Mouse (Mus musculus): ENCODE measurements at regions not wholly inside any gene's neighbourhood (a gene's known extent, or its start where the extent isn't known, plus 50 kb on each side); places are given as distances from the start of the nearest gene placed in this dataset.

DNA sequence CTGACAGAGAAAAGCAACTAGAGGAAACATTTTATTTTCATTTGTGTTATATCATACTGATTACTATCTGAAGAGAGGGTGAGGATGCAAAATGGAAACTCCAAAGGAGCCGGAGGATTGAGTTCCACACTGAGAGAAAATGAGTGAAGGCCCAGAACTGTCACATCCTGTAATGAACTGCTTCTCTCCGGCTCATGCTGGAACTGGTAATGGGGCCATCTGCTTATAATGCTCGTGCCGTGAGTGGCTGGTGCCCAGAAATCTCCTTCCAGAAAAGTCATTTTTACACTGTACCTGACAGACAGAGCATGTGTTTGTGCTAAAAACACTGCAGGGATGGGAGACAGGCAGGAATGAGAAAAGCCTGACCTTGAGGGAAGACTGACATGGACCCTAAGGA lies 483.5 kb upstream of the Pkdcc start:
- DNase-seq (ENCODE audit: low spot score) = no peak

DNA sequence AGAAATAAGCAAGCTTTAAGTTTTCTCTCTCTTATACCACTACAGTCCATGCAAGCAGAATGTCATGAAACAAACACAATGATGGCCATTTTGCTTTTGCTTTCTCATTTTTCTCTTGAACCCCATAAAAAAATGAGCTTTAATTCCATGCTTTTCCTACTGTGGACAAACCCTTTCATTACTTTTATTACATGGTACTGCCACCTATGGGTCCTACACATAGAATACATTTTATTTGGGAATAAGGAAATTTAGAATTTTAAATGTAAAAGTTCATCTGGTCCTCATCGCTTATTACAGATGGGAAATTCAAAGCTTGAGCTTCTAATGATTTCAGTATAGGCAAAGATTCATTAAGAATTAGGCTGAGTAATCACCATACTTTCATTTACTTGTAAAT lies 472.6 kb upstream of the Pkdcc start:
- no peak for DNase-seq (ENCODE audit: low spot score)

DNA sequence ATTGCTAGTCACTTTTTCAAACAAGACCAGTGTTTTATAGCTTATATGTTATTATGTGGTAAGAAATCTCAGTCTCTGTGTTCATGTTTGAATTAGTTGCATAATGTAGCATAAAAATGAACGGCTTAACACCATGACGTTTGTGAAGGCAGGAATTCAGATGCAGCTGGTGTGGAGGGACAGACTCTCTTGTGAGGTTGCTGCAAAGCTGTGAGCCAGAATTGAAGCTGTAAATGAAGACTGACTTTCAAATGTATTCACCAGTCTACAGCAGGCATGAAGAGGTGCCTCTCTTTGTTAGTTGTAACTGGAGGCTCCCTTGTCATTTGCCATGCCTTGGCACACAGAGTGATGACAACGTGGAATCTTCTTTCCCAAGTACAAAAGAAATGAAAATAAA lies 457.7 kb upstream of the Pkdcc start:
- DNase-seq (ENCODE audit: low spot score) = no peak

DNA sequence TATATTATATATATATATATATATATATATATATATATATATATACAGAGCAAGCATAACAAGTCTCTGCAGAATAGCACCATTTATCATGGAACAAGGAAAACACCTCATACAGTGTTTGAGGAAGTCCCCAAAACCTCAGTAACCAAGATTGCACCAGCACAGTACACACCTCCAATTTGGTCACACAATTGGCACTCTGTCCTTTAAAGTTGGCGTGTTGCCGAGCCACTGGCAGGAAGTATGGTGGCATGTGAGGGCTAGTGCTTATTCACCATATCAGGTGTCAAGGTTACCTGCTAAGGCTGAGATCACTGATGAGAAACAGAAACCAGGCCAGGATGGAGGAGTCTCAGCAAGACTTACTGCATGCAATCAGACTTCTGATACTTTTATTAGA lies 436.0 kb upstream of the Pkdcc start:
- no peak for DNase-seq (ENCODE audit: low spot score)

DNA sequence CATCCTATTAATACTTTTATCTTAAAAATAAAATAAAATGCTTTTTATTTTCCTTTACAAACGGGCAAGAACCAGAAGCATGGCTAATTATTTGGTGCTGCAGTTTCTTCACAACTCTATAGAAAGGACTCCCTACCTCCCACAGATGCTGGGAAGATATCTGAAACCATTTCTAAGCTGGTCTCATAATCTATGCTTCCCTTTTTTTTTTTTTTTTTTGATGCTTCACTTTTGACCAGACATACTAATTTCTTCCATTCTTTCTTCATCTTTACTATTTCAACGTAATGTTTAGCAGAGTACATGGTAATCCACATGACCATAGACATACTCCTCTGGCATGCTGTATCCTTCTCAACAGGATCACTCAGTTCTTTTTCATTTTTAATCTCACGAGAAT lies 393.0 kb upstream of the Pkdcc start:
- no peak for DNase-seq (ENCODE audit: low spot score)

DNA sequence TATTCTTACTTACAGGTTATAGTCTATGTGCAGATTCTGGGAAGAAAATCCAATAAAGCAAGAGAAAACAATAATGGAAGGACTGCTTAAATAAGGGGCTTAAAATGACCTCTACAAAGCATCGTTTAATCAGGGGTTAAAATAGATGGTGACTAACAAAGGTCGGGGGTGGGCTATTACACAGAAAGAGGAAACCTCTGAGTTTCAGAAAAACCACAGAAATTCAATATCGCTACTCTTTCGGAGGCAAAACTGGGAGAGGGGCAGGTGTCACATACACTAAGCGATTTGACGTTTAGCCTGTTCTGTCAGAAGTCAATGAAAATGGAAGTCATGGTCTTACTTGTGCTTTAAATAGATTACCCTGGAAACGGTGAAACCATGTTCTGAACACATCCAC lies 391.0 kb upstream of the Pkdcc start:
- no peak for DNase-seq (ENCODE audit: low spot score)

DNA sequence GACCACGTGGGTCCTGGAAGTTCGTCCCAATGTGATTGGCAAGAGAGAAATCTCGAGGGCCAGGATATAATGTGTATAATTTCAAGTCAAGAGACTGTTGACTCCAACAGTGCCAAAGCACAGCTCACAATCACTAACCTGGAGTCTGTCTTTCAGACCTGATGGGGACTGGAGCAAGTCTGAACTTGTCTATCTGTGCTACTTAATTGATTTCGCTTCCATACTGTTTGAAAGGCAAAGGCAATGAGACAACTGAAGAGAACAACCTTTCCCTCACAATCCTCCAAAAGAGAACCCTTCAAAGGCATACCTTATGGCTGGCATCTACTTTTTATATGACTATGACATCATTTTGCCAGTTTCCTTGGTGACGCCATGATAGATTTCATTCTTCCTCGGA lies 390.5 kb upstream of the Pkdcc start:
- no peak for DNase-seq (ENCODE audit: low spot score)

DNA sequence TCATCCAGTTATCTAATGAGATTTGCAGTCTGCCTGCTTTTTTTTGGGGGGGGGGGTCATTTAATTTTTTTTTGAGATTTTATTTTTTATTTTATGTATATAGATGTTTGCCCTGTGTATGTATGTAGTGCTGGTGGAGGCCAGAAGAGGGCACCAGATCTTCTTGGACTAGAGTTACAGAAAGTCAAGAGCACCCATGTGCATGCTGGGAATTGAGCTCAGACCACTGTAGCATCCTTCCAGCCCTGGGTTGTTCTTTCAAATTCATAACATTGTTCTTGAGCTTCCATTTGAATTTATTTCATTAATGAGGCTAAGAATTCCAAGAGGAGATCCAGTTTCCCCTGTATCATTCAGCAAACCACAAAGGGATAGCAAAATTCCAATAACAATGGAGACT lies 387.9 kb upstream of the Pkdcc start:
- no peak for DNase-seq (ENCODE audit: low spot score)

DNA sequence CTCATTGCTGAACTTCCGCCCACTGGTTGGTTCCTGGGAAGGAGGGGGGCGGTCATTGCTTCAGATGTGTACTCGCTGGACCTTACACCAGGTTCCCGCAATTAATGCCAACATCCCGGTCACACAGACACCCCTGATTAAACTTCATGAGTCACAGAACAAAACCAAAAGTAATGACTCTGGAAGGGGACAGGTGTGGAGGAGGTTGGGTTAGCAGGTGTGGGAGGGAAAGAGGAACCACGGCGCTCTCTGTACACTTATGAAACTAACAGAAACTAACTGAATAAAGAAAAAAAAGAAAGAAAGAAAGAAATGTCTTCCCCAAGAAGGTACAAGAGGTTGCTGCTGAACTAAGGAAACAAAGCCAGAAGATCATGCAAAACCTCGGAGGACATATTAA lies 387.3 kb upstream of the Pkdcc start:
- DNase-seq (ENCODE audit: low spot score) = no peak

DNA sequence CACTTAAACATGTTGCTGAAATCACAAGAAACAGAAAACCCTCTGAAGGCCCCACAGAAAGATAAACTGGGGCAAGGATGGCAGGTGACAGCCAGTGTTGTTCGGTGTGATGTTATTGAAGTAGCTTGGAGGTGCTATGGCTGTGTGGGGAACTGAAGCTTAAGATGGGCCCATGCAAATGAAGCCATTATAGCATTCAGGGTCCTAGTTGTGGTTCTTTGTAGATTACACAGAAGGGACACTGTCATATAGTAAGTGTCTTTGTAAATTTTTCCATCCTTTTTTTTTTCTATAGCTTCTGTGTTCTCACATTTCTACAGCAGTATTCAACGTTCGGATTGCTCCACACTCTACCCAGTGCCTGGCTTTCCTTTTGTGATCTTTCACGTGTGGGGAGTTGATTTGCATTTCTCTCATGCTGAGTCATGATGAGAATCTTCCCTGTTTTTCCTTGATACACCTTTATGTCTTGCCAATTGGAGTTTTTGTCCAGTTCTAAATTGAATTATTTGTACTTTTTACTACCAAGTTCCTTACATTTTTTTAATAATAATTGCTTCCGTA lies 386.6 kb upstream of the Pkdcc start:
- DNase-seq (ENCODE audit: low spot score) = no peak

DNA sequence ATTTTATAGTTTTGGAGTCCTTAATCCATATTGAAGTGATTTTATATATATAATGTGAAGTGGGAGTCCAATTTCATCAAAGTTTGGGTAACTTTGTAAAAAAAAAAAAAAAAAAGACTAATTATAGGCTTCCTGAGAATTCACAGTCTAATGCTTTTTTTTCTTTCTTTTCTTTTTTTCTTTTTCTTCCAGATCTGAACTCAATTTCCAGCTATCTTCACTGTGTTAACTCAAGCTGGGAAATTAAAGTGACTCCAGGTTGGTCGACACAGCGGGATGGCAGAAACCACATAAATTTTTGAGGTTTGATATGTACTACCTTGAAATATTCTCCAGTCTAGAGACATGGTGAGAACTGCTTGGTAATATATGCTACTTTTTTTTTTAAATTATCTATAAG lies 385.7 kb upstream of the Pkdcc start:
- DNase-seq (ENCODE audit: low spot score) = no peak

DNA sequence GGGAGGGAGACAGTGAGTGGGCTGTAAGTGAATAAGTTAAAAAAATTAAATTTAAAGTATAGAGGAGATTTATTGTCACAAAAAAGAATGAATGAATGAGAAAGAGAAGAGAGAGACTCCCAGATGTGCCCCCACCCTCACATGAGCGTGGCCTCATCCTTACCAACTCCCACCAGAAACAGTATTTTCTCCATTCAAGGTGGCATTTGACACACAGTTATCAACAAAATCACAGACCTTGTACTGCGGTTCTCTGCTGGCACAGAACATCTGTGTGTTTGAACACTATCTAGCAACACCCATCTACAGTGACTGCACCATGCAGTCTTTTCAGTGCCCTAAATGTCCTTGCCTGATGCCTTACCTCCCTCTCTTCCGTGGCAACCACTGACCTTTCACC lies 380.9 kb upstream of the Pkdcc start:
- no peak for DNase-seq (ENCODE audit: low spot score)

DNA sequence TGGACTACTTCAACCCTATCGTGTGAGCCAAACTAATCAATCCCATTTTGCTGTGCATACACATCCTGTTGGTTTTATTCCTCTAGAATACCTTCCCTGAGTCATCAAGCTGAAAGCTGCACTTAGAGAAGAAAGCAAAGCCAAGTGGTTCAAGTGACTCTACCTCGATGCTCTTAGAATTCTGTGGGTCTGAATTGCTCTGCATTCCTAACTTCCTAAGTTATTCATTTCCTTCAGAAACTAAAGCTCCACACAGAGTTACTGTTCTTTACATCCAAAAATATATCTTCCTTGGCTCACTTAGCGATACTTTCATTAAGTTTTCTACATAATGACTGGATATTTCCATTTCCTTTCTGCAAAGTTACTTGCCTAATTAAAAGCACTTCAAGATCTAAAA lies 379.0 kb upstream of the Pkdcc start:
- DNase-seq (ENCODE audit: low spot score) = no peak

DNA sequence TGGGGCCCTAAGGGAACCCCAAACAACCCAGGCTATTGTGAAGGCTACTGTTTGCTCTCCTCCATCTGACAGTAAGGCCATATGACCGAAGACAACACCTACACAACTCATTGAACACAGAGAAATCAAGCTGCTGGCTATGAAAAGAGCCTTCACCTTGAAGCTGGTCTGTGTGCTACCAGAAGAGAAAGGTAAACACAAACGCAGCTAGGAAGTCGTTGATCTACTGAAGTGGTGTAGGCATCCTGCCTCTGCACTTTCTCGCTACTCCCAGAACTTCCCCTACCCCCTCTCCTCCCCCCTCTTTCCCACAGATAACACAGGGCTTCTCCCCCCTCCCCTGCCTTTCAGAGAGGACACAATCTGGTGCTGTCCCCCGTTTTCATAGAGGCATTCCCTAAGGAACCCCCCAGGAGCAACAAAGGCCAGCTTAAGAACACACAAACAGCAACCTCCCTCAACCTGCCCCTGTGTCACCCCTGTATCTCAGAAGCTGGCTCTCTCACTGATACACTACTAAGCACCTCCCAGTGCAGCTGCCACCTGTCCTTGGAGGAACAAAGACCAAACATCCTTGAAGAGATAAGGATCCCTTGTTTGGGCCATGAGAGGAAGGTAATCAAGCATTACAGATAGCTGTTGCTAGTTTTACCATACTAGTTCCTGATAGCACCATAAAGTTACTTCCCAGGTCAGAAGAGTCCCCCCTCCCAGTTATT lies 368.2 kb upstream of the Pkdcc start:
- DNase-seq (ENCODE audit: low spot score) = no peak

DNA sequence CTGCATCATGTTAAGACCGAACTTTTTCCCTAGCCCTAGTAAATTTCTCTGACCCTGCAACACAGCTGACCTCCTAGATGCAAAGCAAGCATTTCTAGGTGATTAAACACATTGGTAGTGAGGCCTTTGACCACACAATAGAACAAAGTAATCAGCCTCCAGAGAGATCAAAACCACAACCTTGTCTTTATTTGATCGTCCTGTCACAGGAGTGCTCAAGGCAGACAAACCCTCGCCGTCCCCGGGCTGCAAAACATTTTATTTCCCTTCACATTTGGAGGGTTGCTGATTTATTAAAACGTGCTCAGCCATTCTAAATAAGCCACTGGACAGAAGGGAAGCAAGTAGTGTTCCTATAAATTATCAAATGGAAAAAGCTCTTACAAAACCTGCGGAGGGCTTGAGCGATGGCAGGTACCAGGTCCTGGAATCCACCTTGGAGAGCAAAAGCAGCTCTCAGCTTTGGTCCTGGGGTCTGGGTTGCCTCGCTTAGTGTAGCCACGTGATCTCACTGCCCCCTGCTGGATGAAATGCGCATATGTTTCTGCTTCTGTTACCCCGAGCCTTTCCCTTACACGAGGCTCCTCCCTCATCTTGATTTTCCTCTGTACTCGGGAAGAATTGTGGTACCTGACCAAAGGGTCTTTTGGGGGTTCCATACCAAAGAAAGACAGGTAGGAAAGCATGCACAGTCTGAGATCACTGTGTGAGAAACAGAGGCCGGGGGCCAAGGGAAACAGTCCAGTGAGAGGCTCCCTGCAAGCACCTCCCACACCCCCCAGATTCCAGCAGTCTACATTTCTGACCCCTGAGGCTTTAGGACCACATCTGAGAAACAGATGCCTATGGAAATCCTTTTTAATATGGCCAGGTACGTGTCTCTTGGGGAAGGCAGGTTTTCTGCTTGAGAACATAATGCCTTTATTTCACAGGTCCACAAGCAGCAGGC lies 357.6 kb upstream of the Pkdcc start:
- no peak for DNase-seq (ENCODE audit: low spot score)

DNA sequence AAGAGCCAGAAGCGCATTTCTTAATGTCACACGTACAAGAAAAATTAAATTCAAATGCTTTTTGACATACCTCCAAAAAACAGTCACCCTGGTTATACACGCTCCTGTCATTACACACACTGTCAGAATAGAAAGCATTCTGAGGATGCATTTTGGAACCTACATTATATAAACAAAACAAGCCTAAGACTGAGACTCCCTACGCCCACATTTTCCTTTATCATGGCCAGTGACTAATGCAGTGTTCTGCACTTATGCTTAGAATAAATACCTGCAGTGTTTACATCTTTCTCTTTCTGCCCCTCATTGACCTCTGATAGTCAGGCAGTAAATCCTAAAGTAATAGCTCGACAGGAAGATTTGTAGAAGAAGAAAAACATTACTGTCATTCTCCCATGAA lies 354.7 kb upstream of the Pkdcc start:
- DNase-seq (ENCODE audit: low spot score) = no peak

DNA sequence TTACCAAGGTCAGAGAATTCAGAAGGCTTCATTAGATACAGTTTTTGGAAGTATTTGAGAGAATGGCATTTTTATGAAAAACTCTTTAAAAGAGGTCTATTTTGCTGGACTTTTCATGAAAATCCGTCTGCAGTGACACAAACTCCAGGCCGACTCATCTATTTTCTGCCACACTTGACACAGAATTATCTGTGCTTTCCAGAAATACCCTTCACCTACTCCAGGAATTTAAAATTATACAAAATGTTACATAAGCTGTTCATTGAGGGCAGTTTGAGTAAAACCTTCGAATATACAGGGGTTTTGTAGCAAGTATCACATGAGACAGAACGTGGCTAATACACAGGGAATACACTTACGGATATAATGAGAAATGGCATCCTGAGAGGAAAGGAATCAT lies 354.1 kb upstream of the Pkdcc start:
- no peak for DNase-seq (ENCODE audit: low spot score)

DNA sequence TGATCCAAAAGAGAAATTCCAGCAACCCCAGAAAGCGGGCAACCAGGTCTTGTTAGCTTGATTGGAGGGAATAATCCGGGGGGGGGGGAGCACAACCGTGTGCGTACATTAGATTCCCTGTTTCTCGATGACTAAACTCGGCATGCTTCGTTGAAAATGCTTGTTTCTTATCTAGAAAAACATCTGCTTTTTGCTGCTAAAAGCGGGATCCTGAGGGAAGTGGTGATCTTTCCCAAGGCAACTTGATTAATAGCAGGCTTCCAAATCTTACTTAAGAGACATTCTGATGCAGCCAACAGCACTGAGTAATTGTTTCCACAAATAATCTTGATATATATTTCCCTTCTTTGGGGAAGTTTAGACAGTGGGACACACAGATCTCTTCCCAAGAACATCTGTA lies 338.0 kb upstream of the Pkdcc start:
- no peak for DNase-seq (ENCODE audit: low spot score)

DNA sequence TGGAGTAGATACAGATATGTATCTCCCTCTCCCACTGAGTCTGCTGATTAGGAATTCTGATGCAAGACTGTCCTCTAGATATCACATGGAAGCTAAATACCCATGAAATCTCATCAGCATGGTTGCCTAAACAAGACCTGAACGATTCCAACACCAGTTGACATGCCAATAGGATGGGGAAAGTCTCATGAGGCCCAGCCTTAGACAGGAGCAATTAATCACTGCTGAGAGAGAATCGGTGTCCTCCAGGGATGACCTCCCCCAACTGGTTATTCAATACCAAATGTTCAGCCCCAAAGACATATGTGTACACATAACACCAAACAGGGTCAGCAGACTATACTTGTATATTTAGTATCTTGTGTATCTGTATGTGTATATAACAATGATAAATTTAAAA lies 314.5 kb upstream of the Pkdcc start:
- no peak for DNase-seq (ENCODE audit: low spot score)

DNA sequence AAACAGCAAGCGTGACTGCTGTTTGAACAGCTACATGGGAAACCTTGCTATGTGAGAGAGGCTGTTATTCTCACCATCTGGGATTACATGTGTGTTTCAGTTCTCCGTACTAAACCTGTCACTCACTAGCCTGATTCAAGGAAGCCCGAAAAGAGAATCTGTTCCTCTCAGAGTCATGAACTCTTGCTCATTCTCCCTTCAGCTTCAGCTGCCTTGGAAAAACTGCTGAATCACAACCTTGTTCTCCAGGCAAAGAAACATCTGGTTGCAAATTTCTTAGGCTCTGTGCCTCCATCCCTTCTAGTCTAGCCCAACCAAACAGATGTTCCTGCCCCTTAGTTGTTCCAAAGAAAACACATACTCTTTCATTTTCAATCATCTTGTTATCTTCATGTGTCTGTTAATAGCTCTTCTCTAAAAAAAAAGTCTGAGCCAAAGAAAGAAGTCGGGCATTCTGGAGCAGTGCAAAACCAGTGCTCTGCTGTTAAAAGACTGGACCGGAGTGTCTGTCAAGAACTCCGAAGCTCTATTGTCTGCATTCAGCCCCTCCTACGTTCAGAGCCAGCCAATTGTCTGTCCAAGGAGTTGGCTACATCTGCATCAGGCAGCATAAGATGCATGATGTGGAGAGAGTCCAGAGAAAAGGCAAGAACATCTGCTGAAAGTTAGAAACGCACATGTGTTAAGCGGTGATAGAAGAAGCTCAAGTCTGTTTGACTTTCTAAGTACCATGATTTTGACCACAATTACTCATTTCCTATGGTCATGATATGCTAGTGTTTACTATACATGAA lies 313.8 kb upstream of the Pkdcc start:
- DNase-seq (ENCODE audit: low spot score) = no peak

DNA sequence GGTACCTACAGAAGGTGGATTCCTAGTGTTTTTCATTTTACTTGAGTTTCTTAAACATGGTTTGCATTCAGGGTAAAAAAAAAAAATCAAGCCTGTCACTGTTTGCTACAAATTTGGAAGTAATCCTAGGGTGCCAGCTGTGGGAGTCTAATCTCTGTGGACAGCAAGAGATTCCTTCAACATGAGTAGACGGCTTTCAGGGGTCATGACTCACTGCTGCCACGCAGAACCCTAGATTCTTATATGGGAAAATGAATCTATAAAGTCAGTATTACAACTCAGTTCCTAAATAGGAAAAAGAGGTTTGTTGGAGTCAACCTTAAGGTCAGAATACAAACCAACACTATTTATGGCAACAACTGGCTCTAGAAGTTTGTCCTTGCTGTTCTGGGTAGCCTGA lies 310.1 kb upstream of the Pkdcc start:
- no peak for DNase-seq (ENCODE audit: low spot score)

DNA sequence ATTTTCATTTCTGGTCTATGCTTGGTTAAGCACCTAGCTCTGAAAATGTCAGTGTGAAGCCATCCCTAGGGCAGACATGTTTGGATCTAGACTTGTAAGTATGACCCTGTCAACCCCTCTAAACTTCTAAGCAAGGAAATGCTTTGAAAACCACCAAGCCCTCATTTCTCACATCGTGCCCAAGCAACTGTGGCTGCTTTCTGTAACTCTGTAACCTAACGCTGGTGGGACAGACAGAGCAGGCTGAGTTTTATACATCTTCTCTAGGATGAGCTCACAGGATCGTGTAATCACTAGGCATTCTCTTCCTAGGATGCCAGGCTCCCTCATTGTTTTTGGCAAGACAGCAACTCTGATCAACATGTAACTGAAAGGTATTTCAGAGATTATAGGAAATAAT lies 309.6 kb upstream of the Pkdcc start:
- DNase-seq (ENCODE audit: low spot score) = no peak

DNA sequence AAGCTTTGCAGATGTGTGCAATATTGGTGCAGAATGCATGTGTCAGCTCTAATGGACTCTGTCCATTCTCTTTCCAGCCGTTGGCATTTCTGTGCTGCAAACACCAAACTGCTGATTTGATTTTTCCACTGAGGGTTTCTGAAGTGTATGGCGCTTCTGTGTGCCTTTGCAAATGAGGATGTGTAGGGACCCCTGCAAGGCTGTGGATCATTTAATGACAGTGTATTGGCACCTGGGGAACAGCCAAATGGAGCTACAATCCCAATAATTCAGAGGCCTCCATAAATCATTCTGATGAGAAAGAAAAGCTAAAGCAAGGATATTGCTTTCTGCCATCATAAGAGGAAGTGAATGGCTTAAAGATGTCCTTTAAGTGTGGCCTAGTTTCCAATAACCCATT lies 305.9 kb upstream of the Pkdcc start:
- no peak for DNase-seq (ENCODE audit: low spot score)

Measured in spleen, adult 12 weeks (tissue).